Mouse (Mus musculus): ENCODE data around the gene Tmem102. TPM values are rescaled to one million over a fixed set of nuclear protein-coding genes. Genes with fewer than 3 reads are reported as not detected.

Tmem102 gene
- polyA plus RNA-seq, 1 experiment from 2014 or later: 4.1 TPM

- Histone ChIP-seq H3K4me3 (ENCODE audit: low read depth, low read length) (peak overlapping the region; percentile 50; the same call in 1 of the 2 replicates), H3K4me1 (ENCODE audit: control insufficient read depth, insufficient read depth, low read length) (peaks cover 31% of the 10 kb centered on the region), H3K9ac (ENCODE audit: low read depth, low read length) (peak overlapping the region; percentile 76; the same call in 1 of the 2 replicates), H3K27me3 (replicated peaks; ENCODE audit: control insufficient read depth, insufficient read depth, low read length) (no peaks in the 10 kb centered on the region), H3K4me2 (ENCODE audit: low read depth, low read length) (peak overlapping the region; percentile 74), H3K36me3 (ENCODE audit: control insufficient read depth, insufficient read depth, low read length) (no peaks in the 10 kb centered on the region), H3K27ac (replicated peaks; ENCODE audit: low read depth, low read length) (peak overlapping the region; percentile 99), H3K9me3 (ENCODE audit: control insufficient read depth, low read length) (no peaks in the 10 kb centered on the region)
- whole genome bisulfite sequencing: 82% methylated on average over 14 of the region's 14 CpGs
- no peak for ATAC-seq (ENCODE audit: low read depth)
- no peak for DNase-seq (ENCODE audit: low spot score)
These were observed 45.1 kb downstream of the Tmem102 start for GRCm38 (mm10) chr11:69760160-69760900.

DNA sequence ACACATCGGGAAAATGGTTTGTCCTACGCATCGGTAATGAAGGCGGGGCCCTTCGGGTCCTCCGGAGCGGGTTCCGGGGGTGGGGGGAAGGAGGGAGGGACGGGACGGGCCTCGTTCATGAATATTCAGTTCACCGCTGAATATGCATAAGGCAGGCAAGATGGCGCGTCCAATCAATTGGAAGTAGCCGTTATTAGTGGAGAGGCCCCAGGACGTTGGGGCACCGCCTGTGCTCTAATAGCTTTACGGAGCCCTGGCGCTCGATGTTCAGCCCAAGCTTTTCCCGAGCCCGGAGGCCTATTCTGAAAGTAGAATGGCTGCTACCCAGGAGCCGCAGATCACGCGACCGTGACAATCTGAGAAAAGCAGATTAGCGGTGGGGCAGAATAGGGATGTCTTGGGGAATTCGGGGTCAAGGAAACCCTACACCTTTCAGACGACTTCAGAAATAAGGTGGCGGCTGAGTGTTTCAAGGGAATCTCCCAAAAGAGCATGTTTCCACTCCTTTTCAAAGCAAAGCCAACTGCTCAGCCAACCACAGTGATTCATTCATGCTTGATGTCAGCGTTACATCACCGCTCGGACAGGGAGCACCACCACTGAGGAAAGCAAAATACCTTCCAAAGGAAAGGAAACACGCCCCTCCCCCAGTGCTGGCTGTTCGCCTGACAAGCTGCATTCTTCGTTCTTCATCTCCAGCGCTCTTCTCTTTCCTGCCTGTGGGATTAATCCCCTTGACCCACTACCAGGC is 46.3 kb downstream of the Tmem102 start:
- peak; percentile 89 for ATAC-seq (ENCODE audit: low read depth)
- Histone ChIP-seq H3K27ac (replicated peaks; ENCODE audit: low read depth, low read length) (peak overlapping the region; percentile 99), H3K36me3 (ENCODE audit: control insufficient read depth, insufficient read depth, low read length) (no peaks in the 10 kb centered on the region), H3K4me1 (ENCODE audit: control insufficient read depth, insufficient read depth, low read length) (peaks cover 34% of the 10 kb centered on the region), H3K27me3 (replicated peaks; ENCODE audit: control insufficient read depth, insufficient read depth, low read length) (no peaks in the 10 kb centered on the region), H3K9ac (ENCODE audit: low read depth, low read length) (peak overlapping the region; percentile 76), H3K9me3 (ENCODE audit: control insufficient read depth, low read length) (no peaks in the 10 kb centered on the region), H3K4me2 (ENCODE audit: low read depth, low read length) (peak overlapping the region; percentile 74), H3K4me3 (ENCODE audit: low read depth, low read length) (peak overlapping the region; percentile 50)
- under 1% methylated on average over 35 of the region's 37 CpGs for WGBS
- DNase-seq (ENCODE audit: low spot score): peak; percentile 98

DNA sequence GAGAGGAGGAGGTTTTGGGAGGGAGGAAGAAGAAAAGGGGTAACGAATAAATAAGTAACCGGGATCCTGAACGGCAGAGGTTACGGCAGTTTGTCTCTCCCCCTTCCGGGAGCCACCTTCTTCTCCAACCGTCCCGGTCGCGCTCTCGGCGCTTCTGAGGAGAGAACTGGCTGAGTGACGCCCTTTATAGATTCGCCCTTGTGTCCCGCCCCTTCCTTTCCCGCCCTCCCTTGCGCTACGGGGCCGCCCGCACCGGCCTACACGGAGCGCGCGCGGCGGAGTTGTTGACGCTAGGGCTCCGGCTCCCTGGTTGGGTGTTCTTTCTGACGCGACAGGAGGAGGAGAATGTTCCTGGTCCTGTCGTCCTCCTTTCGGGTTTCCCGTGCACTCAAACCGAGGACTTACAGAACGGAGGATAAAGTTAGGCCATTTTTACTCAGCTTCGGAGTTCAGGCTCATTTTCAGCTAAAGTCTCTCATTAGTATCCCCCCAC is 46.9 kb downstream of the Tmem102 start, which contains the start of gene Polr2a:
TSS of gene Polr2a (minus strand) at position 160 of the 493 bp plus-strand sequence.
- peak within 1 kb of the TSS; percentile 74 for H3K4me2 ChIP-seq (ENCODE audit: low read depth, low read length)
- peaks cover 34% of the 10 kb centered on the region for H3K4me1 ChIP-seq (ENCODE audit: control insufficient read depth, insufficient read depth, low read length)
- H3K9ac ChIP-seq (ENCODE audit: low read depth, low read length): peak within 1 kb of the TSS; percentile 76
- under 1% methylated on average over 22 of the region's 36 CpGs for WGBS
- H3K9me3 ChIP-seq (ENCODE audit: control insufficient read depth, low read length): no peaks in the 10 kb centered on the region
- H3K27me3 ChIP-seq (replicated peaks; ENCODE audit: control insufficient read depth, insufficient read depth, low read length): no peaks in the 10 kb centered on the region
- DNase-seq (ENCODE audit: low spot score): peak; percentile 98
- peak within 1 kb of the TSS; percentile 99 for H3K27ac ChIP-seq (replicated peaks; ENCODE audit: low read depth, low read length)
- ATAC-seq (ENCODE audit: low read depth): peak; percentile 95
- peak within 1 kb of the TSS; percentile 50 for H3K4me3 ChIP-seq (ENCODE audit: low read depth, low read length)
- H3K36me3 ChIP-seq (ENCODE audit: control insufficient read depth, insufficient read depth, low read length): no peaks in the 10 kb centered on the region

- Histone ChIP-seq H3K4me1 (ENCODE audit: control insufficient read depth, insufficient read depth, low read length) (peaks cover 34% of the 10 kb centered on the region), H3K27me3 (replicated peaks; ENCODE audit: control insufficient read depth, insufficient read depth, low read length) (no peaks in the 10 kb centered on the region), H3K4me2 (ENCODE audit: low read depth, low read length) (peak overlapping the region; percentile 74), H3K36me3 (ENCODE audit: control insufficient read depth, insufficient read depth, low read length) (no peaks in the 10 kb centered on the region), H3K4me3 (ENCODE audit: low read depth, low read length) (peak overlapping the region; percentile 50), H3K9ac (ENCODE audit: low read depth, low read length) (peak overlapping the region; percentile 76), H3K9me3 (ENCODE audit: control insufficient read depth, low read length) (no peaks in the 10 kb centered on the region), H3K27ac (replicated peaks; ENCODE audit: low read depth, low read length) (peak overlapping the region; percentile 99)
- ATAC-seq (ENCODE audit: low read depth): peak; percentile 84
- DNase-seq (ENCODE audit: low spot score): peak; percentile 97
- WGBS: under 1% methylated on average over 26 of the region's 26 CpGs
These were observed 47.4 kb downstream of the Tmem102 start for GRCm38 (mm10) chr11:69758090-69758456.

GRCm38 (mm10) chr11:69757303-69758089 is 47.9 kb downstream of the Tmem102 start:
- 36% methylated on average over 9 of the region's 9 CpGs for WGBS
- Histone ChIP-seq H3K36me3 (ENCODE audit: control insufficient read depth, insufficient read depth, low read length) (no peaks in the 10 kb centered on the region), H3K4me1 (ENCODE audit: control insufficient read depth, insufficient read depth, low read length) (peaks cover 34% of the 10 kb centered on the region), H3K27me3 (replicated peaks; ENCODE audit: control insufficient read depth, insufficient read depth, low read length) (no peaks in the 10 kb centered on the region), H3K27ac (replicated peaks; ENCODE audit: low read depth, low read length) (peak overlapping the region; percentile 99; the same call in 1 of the 2 replicates), H3K4me3 (ENCODE audit: low read depth, low read length) (peak overlapping the region; percentile 50), H3K4me2 (ENCODE audit: low read depth, low read length) (peak overlapping the region; percentile 74), H3K9ac (ENCODE audit: low read depth, low read length) (peak overlapping the region; percentile 76), H3K9me3 (ENCODE audit: control insufficient read depth, low read length) (no peaks in the 10 kb centered on the region)
- ATAC-seq (ENCODE audit: low read depth) (no peak), DNase-seq (ENCODE audit: low spot score) (no peak)

GRCm38 (mm10) chr11:69754701-69755100 is 50.7 kb downstream of the Tmem102 start:
- peak; percentile 86 for DNase-seq (ENCODE audit: low spot score)
- Histone ChIP-seq H3K4me2 (ENCODE audit: low read depth, low read length) (peak overlapping the region; percentile 46; the same call in 1 of the 2 replicates), H3K9me3 (ENCODE audit: control insufficient read depth, low read length) (no peaks in the 10 kb centered on the region), H3K36me3 (ENCODE audit: control insufficient read depth, insufficient read depth, low read length) (no peaks in the 10 kb centered on the region), H3K4me1 (ENCODE audit: control insufficient read depth, insufficient read depth, low read length) (peaks cover 25% of the 10 kb centered on the region), H3K4me3 (ENCODE audit: low read depth, low read length) (no peak overlapping the region), H3K27ac (replicated peaks; ENCODE audit: low read depth, low read length) (no peak overlapping the region), H3K9ac (ENCODE audit: low read depth, low read length) (no peak overlapping the region), H3K27me3 (replicated peaks; ENCODE audit: control insufficient read depth, insufficient read depth, low read length) (no peaks in the 10 kb centered on the region)
- 54% methylated on average over 3 of the region's 3 CpGs for WGBS
- no peak for ATAC-seq (ENCODE audit: low read depth)

GRCm38 (mm10) chr11:69754233-69754632 is 51.2 kb downstream of the Tmem102 start:
- DNase-seq (ENCODE audit: low spot score): no peak
- WGBS: 88% methylated on average over 5 of the region's 5 CpGs
- Histone ChIP-seq H3K27me3 (replicated peaks; ENCODE audit: control insufficient read depth, insufficient read depth, low read length) (no peaks in the 10 kb centered on the region), H3K4me2 (ENCODE audit: low read depth, low read length) (0 out of 2 replicates have a peak overlapping the region, but pooled peaks have one; percentile 46), H3K27ac (replicated peaks; ENCODE audit: low read depth, low read length) (no peak overlapping the region), H3K9ac (ENCODE audit: low read depth, low read length) (no peak overlapping the region), H3K4me3 (ENCODE audit: low read depth, low read length) (no peak overlapping the region), H3K4me1 (ENCODE audit: control insufficient read depth, insufficient read depth, low read length) (peaks cover 23% of the 10 kb centered on the region), H3K9me3 (ENCODE audit: control insufficient read depth, low read length) (no peaks in the 10 kb centered on the region), H3K36me3 (ENCODE audit: control insufficient read depth, insufficient read depth, low read length) (no peaks in the 10 kb centered on the region)
- ATAC-seq (ENCODE audit: low read depth): no peak

Data from embryonic facial prominence, embryonic 14.5 days (tissue).